Mouse (Mus musculus) MEL (cell line): ENCODE data around the gene Ppbp. TPM values are rescaled to one million over a fixed set of nuclear protein-coding genes. Genes with fewer than 3 reads are reported as not detected.

Source experiments
- DNase-seq: peaks from one replicate; pipeline ENCODE4 v3.0.0; 2011; ENCODE audit warnings: low read depth, low spot score
- H3K27ac ChIP-seq: 2 replicates; pipeline ENCODE4 v1.5.1; 2012; ENCODE audit warnings: low read depth, mild to moderate bottlenecking, control low read depth, low read length, moderate library complexity; ENCODE audit not compliant: control insufficient read depth
- H3K27me3 ChIP-seq, 2 experiments: fragments of 150-350 bp in 1 of 2; sonication (generic) in 1 of 2; 2 replicates each; pipeline ENCODE4 v1.6.1; 2012; ENCODE audit warnings: low read length in 2 of 2, mild to moderate bottlenecking in 2 of 2, improper control_type of control experiment in 1 of 2, moderate library complexity in 1 of 2; ENCODE audit not compliant: insufficient read depth in 2 of 2, control insufficient read depth in 1 of 2
- H3K36me3 ChIP-seq, 2 experiments: 2 replicates each; pipeline ENCODE4 v1.6.1; 2012 to 2014; ENCODE audit warnings: low read length in 2 of 2, improper control_type of control experiment in 1 of 2, inconsistent platforms in 1 of 2, mild to moderate bottlenecking in 1 of 2; ENCODE audit not compliant: insufficient read depth in 2 of 2, control insufficient read depth in 1 of 2
- H3K4me1 ChIP-seq, 2 experiments: fragments of 150-350 bp in 1 of 2; sonication (generic) in 1 of 2; 2 replicates each; pipeline ENCODE4 v1.6.1; 2012; ENCODE audit warnings: low read length in 2 of 2, improper control_type of control experiment in 1 of 2, mild to moderate bottlenecking in 1 of 2; ENCODE audit not compliant: insufficient read depth in 2 of 2, control insufficient read depth in 1 of 2
- H3K4me3 ChIP-seq, 2 experiments: fragments of 150-350 bp in 1 of 2; sonication (generic) in 1 of 2; 2 replicates each; pipeline ENCODE4 v1.5.1; 2012; ENCODE audit warnings: low read depth in 2 of 2, low read length in 2 of 2, mild to moderate bottlenecking in 2 of 2, moderate library complexity in 2 of 2, control low read depth in 1 of 2, improper control_type of control experiment in 1 of 2; ENCODE audit not compliant: control insufficient read depth in 1 of 2, insufficient read depth in 1 of 2
- H3K79me2 ChIP-seq: 2 replicates; pipeline ENCODE4 v1.6.1; 2012; ENCODE audit warnings: mild to moderate bottlenecking, low read length, moderate library complexity; ENCODE audit not compliant: control insufficient read depth, poor library complexity, insufficient read depth
- H3K9ac ChIP-seq: 2 replicates; pipeline ENCODE4 v1.6.1; 2012; ENCODE audit warnings: low read depth, mild to moderate bottlenecking, control low read depth, low read length, moderate library complexity; ENCODE audit not compliant: control insufficient read depth, poor library complexity, severe bottlenecking
- H3K9me3 ChIP-seq: fragments of 150-350 bp; sonication (generic); replicated peaks from 2 replicates; pipeline ENCODE4 v1.6.1; 2012; ENCODE audit warnings: mild to moderate bottlenecking, low read length, improper control_type of control experiment, moderate library complexity; ENCODE audit not compliant: insufficient read depth
- CHD1 ChIP-seq: IDR thresholded peaks from 2 replicates; pipeline ENCODE4 v1.6.1; 2012; ENCODE audit warnings: low read depth, mild to moderate bottlenecking, inconsistent platforms, low read length, improper control_type of control experiment
- CHD2 ChIP-seq: IDR thresholded peaks from 2 replicates; pipeline ENCODE4 v1.6.1; 2011; ENCODE audit warnings: low read length, improper control_type of control experiment
- HCFC1 ChIP-seq: IDR thresholded peaks from 2 replicates; pipeline ENCODE4 v1.6.1; 2012; ENCODE audit warnings: low read depth, mild to moderate bottlenecking, inconsistent platforms, low read length, improper control_type of control experiment, moderate library complexity
- JUND ChIP-seq: IDR thresholded peaks from 2 replicates; pipeline ENCODE4 v1.6.1; 2011; ENCODE audit warnings: low read depth, mild to moderate bottlenecking, improper control_type of control experiment, low read length
- KAT2A ChIP-seq: conservative IDR thresholded peaks from 2 replicates; pipeline ENCODE4 v1.6.1; 2012; ENCODE audit warnings: low read depth, low read length, improper control_type of control experiment, inconsistent platforms
- MAFK ChIP-seq: IDR thresholded peaks from 2 replicates; pipeline ENCODE4 v1.6.1; 2011; ENCODE audit warnings: low read depth, mild to moderate bottlenecking, low read length, improper control_type of control experiment, borderline replicate concordance
- MAX ChIP-seq: IDR thresholded peaks from 2 replicates; pipeline ENCODE4 v1.6.1; 2011; ENCODE audit warnings: low read length, improper control_type of control experiment
- MAZ ChIP-seq: IDR thresholded peaks from 2 replicates; pipeline ENCODE4 v1.6.1; 2012; ENCODE audit warnings: low read depth, mild to moderate bottlenecking, inconsistent platforms, low read length, improper control_type of control experiment
- NRF1 ChIP-seq: IDR thresholded peaks from 2 replicates; pipeline ENCODE4 v1.6.1; 2014; ENCODE audit warnings: low read depth, mild to moderate bottlenecking, inconsistent platforms, low read length, improper control_type of control experiment, moderate library complexity; ENCODE audit not compliant: poor library complexity, insufficient read depth, severe bottlenecking
- POLR2AphosphoS5 ChIP-seq: IDR thresholded peaks from 2 replicates; pipeline ENCODE4 v1.6.1; 2012; ENCODE audit warnings: low read depth, borderline replicate concordance, mild to moderate bottlenecking, inconsistent platforms, low read length, moderate library complexity, mixed read lengths
- RCOR1 ChIP-seq: IDR thresholded peaks from 2 replicates; pipeline ENCODE4 v1.6.1; 2012; ENCODE audit warnings: low read depth, mild to moderate bottlenecking, inconsistent platforms, low read length, improper control_type of control experiment
- SMC3 ChIP-seq: IDR thresholded peaks from 2 replicates; pipeline ENCODE4 v1.6.1; 2011; ENCODE audit warnings: low read depth, low read length, improper control_type of control experiment
- TCF12 ChIP-seq: IDR thresholded peaks from 2 replicates; pipeline ENCODE4 v1.6.1; 2014; ENCODE audit warnings: low read depth, mild to moderate bottlenecking, inconsistent platforms, low read length, improper control_type of control experiment, moderate library complexity
- USF2 ChIP-seq, 2 experiments: IDR thresholded peaks; 2 replicates each; pipeline ENCODE4 v1.6.1; 2011 to 2012; ENCODE audit warnings: improper control_type of control experiment in 2 of 2, low read length in 2 of 2, borderline replicate concordance in 1 of 2, inconsistent platforms in 1 of 2, low read depth in 1 of 2, mild to moderate bottlenecking in 1 of 2; ENCODE audit not compliant: insufficient read depth in 1 of 2
- ZNF384 ChIP-seq: IDR thresholded peaks from 2 replicates; pipeline ENCODE4 v1.6.1; 2012; ENCODE audit warnings: low read depth, mild to moderate bottlenecking, inconsistent platforms, low read length, improper control_type of control experiment
- polyA plus RNA-seq, 2 experiments: library from polyadenylated mRNA; stranded (reverse) in 1 of 2; unstranded in 1 of 2; fragments of >175 nt in 1 of 2; fragments of >200 nt in 1 of 2; gene quantifications; 2 replicates each; pipeline versions ENCODE4 v1.2.1 to v1.2.4; 2012; ENCODE audit warnings: low replicate concordance in 2 of 2, low read depth in 1 of 2; ENCODE audit not compliant: insufficient read length in 2 of 2, insufficient read depth in 1 of 2, missing spikeins in 1 of 2
- total RNA-seq: library from RNA; depleted of rRNA; stranded (reverse); fragments of 300-350 nt; gene quantifications from 2 replicates; pipeline ENCODE4 v1.2.3, GENCODE M21; 2012

Gene Ppbp
- total and polyA plus RNA-seq, 3 experiments: 0.12 TPM; not detected in 2

GRCm38 (mm10) chr5:90804574-90804973 lies 36.3 kb downstream of the Ppbp start:
- Histone ChIP-seq H3K27me3 (peaks cover 2% of the 10 kb centered on the region in 2 experiments), H3K36me3 (no peaks in the 10 kb centered on the region; a peak in 1 of 4 replicates), H3K9ac (no peak overlapping the region), H3K79me2 (no peaks in the 10 kb centered on the region), H3K9me3 (no peaks in the 10 kb centered on the region), H3K27ac (no peak overlapping the region), H3K4me1 (no peaks in the 10 kb centered on the region), H3K4me3 (no peak overlapping the region)
- no peak for TF ChIP-seq MAZ
- no peak for TF ChIP-seq POLR2AphosphoS5
- peak; percentile 44; the same call in 1 of the 2 replicates for TF ChIP-seq TCF12
- no peak for DNase-seq

GRCm38 (mm10) chr5:90806050-90806449 lies 37.7 kb downstream of the Ppbp start:
- Histone ChIP-seq H3K27me3 (peaks cover 2% of the 10 kb centered on the region in 2 experiments; a peak in 3 of 4 replicates), H3K9me3 (no peaks in the 10 kb centered on the region), H3K9ac (no peak overlapping the region), H3K4me1 (no peaks in the 10 kb centered on the region), H3K4me3 (no peak overlapping the region), H3K36me3 (no peaks in the 10 kb centered on the region; a peak in 1 of 4 replicates), H3K27ac (no peak overlapping the region), H3K79me2 (no peaks in the 10 kb centered on the region)
- TF ChIP-seq NRF1: no peak
- TF ChIP-seq RCOR1: no peak
- TF ChIP-seq SMC3: no peak
- TF ChIP-seq CHD1: no peak
- TF ChIP-seq KAT2A: no peak
- TF ChIP-seq HCFC1: no peak
- no peak for DNase-seq

- no peak for TF ChIP-seq CHD2
- no peak for TF ChIP-seq JUND
- no peak for TF ChIP-seq MAX
- TF ChIP-seq USF2 (IDR thresholded peaks at IDR 0.05; ENCODE audit: borderline replicate concordance in 1 of 2, insufficient read depth in 1 of 2, low read depth in 1 of 2, low read length in 2 of 2): no peak
- TF ChIP-seq MAFK: no peak
- no peak for TF ChIP-seq ZNF384
- DNase-seq: no peak
- Histone ChIP-seq H3K4me1 (no peaks in the 10 kb centered on the region), H3K36me3 (no peaks in the 10 kb centered on the region; a peak in 1 of 4 replicates), H3K79me2 (no peaks in the 10 kb centered on the region), H3K27me3 (peaks cover 0 to 3% of the 10 kb centered on the region in 2 experiments; a peak in 2 of 4 replicates), H3K4me3 (no peak overlapping the region), H3K9me3 (no peaks in the 10 kb centered on the region), H3K27ac (no peak overlapping the region), H3K9ac (no peak overlapping the region)
Measured at GRCm38 (mm10) chr5:90807176-90807950, 39.0 kb downstream of the Ppbp start.
